Mouse (Mus musculus) ovary, postnatal 10 days (tissue): ENCODE measurements around the gene Sdhaf2.
"Not testable (repeated sequence)": the region's sequence is repeated elsewhere in the genome, so short reads cannot be mapped to it uniquely, and the experiment has no call there.

Experiments
- DNase-seq: peaks from one replicate; pipeline ENCODE4 v3.0.0; 2022; ENCODE audit warnings: low spot score

Sdhaf2 gene

DNA sequence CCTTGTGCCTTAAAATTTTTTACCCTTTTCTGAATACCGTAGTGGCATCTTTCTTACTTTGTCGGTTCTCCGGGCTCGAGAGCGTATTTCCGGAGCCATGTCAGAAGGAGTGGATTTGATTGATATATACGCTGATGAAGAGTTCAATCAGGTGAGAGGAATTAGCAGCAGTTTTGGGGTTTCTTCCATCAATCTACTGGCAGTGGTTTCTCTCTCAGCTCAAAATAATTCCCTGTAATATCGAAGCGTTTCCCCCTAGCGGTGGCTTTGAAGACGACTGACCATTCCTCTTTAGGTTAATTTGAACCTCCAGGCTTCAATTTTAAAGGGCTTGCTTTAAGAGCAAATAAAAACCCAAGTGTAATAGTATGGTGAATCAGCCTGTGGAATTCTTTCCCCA, at the start of gene Sdhaf2:
TSS of gene Sdhaf2 (minus strand) at position 233 of the 400 bp plus-strand sequence.
- no peak for DNase-seq

DNA sequence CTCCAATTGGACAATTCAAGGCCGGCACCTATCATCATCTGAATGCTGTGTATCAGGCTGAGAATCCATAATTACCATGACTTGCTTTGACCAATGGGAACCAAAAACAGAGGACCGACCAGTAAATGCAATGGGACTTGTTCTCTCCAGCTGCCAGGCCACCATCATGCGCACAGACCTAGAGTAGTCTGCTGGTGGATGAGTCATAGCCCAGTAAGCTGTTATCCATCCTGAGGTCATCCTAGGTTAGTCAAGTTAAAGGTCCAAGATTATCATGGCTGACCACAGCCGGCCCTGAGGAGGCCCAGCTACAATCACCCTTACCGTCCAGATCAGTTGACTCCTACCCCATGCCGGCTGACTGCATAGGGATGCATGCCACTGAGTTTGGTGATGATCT, 43.7 kb upstream of the Sdhaf2 start:
- DNase-seq = no peak

DNA sequence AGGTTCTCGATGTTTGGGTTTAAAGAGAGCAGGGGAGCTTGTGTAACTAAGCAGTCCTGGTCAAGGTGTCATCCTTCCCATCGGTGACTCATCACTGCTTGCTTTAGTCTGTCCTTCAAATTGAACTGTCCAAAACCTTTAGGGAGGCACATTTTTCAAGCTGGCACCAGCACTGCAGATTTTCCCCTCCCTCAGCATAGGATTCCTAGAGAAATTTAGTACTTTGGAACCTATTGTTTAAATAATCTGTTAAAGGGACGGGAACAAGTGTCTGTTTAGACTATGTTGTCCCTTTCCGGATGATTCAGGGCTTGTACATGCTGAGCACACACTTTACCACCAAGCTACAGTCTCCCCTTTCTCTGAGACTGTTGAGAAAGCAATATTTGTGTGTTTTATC, 39.3 kb upstream of the Sdhaf2 start:
- DNase-seq = no peak

DNA sequence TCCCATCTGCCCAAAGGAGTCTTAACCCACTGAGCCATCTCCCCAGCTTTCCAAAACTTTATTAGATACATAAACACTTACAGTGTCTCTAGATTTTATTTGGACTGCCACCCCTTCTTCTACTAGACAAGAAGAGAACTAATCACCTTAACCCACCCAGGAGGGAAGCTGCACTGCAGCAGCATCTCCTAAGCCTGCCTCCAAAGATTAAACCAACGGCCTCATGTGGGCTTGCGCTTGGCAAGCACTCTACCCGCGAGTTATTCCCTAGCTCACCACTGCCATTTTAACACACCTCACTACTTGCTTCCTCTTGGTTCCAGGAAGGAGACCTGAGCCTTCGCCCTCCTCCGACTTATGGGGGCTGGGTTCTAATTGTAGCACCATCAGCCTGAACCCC, 38.3 kb upstream of the Sdhaf2 start:
- DNase-seq = no peak

DNA sequence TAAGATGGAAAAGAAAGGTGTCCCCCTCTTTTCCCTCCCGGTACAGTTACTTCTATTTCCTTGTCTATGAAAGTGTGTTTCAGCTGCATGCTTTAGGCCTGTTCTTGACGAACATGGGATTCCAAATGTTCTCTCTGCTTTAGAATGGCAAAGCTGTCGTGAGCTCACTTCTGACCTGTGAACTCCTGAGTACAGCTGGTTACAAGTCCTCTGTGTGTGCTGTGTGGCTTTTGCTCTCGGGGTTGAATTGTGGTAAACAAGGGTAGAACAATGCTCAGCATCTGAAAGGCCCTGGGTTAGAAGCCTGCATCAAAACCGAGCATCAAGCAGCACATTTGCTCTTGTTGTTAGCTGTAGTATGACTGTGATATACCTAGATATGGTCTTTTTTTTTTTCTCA, 36.4 kb upstream of the Sdhaf2 start:
- no peak for DNase-seq

DNA sequence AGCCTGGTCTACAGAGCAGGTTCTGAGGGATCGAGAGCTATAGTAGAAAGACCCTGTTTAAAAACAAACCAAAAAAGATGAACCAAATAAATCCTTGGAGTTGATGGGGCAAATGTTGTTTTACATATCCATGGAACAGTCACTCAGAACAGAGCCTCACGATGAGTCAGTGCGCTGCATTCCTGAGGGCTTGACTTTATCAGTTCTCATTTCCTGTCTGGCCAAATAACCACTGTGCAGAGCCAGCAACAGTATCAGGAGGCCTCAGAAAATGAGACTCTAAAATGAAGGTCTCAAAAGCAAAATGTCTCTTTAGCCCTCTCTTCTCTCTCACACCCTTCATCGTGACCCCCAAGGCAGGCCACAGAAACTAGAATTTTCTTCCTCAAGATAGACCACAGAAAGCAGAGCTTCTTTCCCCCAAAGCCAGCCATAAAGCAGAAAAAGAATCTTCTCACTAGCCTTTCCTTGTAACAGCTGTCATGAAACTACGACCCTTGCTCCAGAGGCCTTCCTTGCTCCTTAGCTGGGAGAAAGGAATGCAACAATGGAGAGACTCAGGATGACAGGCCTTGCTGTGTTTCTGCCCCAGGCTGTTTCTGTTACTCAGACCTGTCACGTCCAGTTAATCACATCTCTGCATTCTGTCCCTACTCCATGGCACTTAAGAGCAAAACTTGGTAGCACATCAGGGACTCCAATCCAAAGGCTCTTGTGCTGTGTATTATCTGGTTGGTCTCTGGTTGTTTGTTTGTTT, 35.8 kb upstream of the Sdhaf2 start:
- DNase-seq = no peak

DNA sequence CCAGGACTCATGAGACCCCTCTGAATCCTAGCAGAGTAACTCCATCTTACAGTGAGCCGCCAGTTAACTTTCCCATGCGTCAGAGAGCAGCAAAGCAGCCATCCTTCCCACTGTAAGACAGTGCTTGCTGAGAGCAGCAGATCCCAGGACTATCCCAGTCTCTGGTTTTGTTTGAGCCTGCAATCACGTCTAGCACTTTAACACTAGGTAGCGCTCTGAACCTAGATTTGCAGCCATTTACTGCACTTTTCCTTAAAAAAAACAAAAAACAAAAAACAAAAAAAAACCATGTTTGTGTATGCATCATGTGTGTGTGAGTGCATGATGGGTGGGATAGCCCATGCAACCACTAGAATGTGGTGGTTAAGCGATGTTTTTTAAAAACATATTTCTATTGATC, 34.2 kb upstream of the Sdhaf2 start:
- DNase-seq = no peak

DNA sequence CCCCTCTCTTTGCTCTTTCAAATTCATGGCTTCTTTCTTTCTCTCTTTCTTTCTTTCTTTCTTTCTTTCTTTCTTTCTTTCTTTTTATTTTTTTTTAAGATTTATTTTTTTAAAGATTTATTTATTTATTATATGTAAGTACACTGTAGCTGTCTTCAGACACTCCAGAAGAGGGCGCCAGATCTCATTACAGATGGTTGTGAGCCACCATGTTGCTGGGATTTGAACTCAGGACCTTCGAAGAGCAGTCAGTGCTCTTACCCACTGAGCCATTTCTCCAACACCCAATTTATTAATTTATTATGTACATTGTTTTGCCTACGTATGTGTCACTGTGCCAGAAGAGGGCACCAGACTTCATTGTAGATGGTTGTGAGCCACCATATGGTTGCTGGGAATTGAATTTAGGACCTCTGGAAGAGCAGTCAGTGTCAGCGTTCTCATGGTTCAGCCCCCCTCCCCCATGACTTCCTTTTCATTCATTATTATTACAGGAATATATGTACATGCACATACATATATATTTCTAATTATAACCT, 32.0 kb upstream of the Sdhaf2 start:
- not testable (repeated sequence) for DNase-seq

DNA sequence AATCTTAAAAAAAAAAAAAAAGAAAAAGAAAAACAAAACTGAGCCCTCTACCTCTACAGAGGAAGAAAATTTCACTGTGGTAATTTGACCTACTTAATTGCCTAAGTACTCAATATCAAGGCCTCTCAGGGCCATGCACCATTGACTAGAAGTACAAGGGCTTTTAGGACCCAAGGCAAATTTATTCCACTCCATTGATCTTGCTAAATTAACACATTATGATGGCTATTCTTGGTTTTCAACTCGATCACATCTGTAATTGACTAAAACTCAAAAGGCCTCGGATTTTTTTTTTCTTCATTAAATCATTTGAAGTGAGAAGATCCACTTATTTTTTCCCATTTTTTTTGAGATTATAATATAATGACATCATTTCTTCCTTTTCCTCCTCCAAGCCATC, 31.5 kb upstream of the Sdhaf2 start:
- no peak for DNase-seq

DNA sequence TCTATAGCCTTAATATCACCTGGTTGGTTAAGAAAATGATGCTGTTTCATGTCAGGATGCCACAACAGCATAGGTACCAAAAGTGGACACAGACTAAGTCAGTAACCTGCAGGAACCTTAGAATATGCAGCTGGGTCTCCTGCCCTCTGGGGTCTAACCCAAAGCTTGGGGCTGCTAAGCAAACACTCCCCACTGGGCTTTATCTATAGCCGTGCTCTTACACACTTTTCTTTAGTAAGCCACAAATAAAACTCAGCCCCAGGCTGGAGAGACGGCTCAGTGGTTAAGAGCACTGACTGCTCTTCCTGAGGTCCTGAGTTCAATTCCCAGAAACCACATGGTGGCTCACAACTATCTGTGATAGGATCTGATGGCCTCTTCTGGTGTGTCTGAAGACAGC, 31.1 kb upstream of the Sdhaf2 start:
- DNase-seq = no peak

DNA sequence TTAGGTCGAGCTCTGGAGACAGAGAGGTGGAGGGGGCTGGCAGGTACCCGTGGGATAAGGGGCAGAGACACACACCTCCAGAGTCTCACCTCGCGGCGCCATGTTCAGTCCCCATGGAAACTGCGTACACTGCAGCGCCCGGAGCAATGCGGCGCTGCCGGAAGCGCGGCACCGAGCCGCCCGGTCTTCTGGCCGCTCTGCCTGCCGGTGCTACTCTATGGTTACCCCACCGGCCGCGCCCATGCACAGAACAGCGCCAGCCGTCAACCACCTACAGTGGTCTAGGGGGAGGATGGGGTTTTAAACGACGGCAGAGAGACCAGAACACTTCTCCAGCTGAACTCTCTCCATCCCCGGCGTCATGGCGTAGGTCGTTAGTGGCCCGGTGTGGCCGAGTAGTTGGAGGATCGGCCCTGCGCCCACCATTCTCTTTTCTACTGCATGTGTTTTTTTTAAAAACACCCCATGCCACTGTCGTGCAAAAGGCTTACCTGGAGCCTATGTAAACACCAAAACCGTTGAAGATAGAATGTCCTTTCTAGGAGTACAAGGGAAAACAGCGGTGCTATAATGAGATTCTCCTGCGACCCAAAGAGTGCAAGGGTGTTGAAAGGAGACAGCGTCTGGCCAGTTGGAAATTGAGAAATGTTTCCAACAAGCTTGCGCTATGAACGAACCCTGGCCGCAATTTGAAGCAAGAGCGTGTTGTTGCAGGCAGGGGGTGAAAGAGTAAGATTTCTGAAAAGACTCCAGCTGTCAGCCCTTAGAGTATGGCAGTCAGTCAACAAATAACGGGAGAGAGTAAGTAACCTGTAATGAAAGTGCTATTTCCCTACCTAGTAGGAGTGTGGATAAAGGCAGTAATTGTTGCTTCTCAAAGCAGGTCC, 29.9 kb upstream of the Sdhaf2 start, which contains the start of gene Tmem216:
TSS of gene Tmem216 (minus strand) at position 615 of the 887 bp plus-strand sequence.
- peak; percentile 61 for DNase-seq

DNA sequence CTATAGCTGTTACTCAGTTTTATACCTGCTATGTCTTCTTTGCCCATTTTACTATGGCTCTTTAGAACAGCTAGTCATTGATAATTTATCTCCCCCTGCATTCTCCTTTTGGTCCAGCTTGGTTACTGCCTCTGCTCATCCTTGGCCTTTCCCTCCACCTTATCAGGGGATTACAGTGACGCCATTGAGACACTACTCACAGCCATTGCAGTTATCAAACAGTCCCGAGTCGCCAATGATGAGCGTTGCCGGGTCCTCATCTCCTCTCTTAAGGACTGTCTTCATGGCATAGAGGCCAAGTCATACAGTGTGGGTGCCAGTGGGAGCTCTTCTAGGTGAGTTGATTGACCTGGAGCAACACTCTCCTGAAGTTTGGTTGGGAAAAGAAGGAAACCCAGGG, 13.5 kb upstream of the Sdhaf2 start:
- DNase-seq = no peak

DNA sequence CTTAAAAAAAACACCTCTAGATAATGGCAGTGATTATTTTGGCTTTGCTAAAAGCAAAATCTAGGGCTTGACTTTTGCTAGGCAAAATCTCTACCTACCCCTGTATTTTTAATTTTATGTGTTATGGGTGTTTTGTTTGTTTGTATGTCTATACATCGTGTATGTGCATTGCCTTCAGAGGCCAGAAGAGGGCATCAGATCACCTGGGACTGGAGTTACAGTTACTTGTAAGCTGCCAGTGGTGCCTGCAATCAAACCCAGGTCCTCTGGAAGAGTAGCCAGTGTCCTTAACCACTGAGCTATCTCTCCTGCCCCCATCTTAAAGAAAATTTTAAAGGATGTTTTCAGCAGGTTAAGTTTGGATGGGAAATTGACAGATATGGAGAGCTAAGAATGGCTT, 4.1 kb upstream of the Sdhaf2 start:
- no peak for DNase-seq

DNA sequence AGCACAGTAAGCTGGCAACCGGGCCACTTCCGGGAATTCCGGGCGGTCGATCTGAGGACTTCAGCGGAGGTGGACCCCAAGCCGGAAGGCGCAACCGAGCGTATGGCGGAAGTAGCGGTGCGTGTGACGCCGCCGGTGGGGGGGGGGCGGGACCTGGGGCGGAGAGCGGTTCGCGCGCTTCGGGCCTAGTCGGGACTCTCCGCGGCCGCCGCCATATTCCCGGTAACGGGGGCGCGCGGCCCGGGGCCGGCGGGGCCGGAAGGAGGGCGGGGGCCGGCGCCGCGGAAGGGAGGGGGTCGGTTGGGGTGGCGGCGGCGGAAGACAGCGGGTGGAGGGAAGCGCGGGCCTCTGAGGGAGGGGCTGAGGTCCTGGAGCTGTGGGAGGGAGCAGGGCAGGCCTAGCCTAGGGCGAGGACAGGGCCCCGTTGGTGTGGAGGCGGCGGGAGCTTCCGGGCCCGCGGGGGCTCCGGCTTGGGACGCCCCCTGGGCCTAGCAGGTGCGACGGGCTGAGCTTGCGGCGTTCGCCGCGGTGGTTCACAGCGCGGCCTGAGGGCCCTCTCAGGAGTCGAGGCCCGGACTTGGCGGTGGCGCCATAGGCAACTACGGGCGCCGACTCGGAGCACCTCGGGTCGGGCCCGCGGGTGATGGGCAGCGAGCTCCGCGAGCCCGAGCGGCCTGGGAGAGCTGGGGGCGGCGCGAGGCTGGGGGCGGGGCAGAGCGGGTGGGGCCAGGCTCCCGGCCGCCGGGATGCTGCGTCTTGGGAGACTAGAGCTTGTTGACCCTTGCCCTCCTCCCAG, 638 bp downstream of the Sdhaf2 start, which contains the start of gene Cpsf7:
TSS of gene Cpsf7 (plus strand) at position 161 of the 796 bp plus-strand sequence.
- peak; percentile 76 for DNase-seq

DNA sequence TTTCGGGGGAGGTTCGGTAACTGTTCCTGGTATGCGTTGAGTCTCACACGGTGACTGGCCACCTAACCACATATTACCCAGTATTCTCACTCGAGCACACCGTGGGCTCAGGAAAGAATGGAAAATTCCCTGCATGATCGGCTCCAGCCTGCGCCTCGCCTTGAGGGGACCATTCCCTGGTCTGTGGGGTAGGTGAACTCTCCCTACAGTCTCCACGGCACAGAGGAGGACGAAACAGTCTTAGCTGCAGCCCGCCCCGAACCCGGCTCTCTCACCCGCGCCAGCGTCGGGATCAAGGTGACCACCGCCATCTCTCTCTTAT, 1.2 kb downstream of the Sdhaf2 start:
- no peak for DNase-seq

DNA sequence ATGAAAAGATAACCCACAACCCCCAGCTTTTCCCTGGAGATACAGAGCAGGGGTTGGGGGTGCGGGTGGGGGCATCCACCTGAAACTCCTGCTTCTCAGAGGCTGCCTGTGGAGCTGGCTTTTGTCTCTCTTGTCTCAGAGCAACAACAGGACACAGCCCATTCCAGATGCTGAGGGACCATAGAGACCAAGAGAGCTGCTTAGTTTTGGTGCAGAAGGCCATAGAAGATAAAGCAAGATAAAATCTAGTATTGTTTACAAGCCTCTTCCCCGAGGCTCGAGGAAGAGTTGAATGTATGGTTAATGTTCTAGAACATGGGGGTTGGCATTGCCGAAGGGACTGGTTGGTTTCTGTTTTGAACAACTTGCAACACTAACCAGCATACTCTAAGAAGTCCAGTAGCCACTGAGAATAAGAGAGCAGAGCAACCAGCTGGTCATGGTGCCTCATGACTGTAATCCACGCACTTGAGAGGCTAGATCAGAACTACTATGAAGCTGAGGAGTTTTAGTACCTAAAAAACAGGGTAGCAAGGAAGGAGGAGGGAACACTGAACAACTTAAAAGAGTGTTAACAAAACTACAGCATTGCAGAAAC, 2.4 kb downstream of the Sdhaf2 start:
- DNase-seq = no peak

DNA sequence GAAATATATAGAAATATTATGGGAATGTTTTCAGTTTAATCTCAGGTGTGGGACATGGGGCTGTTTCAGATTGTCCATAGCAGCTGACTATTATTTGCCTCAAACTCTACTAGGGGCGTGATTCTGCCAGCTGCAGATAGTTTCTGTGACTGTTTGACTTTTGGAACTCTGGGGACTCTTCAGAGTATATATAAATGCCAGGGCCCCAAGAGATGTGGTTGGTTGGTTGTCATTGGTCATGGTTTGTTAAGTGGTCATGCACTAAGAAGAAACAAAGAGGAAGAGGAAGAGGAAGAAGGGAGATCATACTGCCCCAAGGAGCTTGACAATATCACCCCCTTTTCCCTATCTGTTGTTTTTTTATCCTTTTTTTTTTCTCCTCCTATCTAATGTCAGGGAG, 4.0 kb downstream of the Sdhaf2 start:
- no peak for DNase-seq

DNA sequence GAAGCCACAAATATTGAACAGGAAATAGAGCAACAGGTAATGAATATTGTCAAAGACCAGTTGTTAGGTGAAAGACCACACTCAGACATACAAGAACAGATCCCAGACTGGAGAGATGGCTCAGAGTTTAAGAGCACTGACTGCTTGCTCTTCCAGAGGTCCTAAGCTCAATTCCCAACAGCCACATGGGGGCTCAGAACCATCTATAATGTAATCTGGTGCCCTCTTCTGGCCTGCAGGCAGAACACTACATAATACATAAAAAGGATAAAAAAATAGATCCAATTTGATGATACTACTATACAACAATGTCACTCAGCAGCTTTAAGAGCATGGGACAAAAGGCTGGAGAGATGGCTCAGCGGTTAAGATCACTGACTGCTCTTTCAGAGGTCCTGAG, 5.6 kb downstream of the Sdhaf2 start:
- no peak for DNase-seq

DNA sequence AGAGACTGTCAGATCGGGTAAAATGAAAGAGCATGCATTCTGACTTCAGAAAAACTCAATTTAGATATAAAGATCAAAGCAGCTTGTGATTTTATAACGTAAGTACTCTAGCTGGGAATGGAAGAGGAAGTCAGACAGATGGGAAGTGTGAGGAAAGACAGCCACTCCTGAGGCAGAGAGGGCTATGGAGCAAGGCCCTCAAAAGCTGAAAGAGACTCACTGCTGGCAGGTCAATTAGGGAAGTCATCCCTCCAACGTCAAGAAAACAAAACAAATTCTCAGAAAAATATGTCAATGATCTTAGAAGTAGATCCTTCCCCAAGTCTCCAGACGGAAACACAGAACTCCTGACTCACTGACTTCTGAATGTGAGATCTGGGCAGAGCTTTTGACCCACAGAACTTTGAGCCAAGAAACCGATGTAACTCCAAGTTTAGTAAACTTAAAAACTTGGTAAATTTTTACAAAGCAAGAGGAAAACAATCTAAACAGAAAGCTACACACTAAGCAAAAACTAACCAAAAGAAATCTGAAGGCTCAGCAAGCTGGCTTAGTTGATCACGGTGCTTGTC, 15.1 kb downstream of the Sdhaf2 start:
- DNase-seq = no peak

DNA sequence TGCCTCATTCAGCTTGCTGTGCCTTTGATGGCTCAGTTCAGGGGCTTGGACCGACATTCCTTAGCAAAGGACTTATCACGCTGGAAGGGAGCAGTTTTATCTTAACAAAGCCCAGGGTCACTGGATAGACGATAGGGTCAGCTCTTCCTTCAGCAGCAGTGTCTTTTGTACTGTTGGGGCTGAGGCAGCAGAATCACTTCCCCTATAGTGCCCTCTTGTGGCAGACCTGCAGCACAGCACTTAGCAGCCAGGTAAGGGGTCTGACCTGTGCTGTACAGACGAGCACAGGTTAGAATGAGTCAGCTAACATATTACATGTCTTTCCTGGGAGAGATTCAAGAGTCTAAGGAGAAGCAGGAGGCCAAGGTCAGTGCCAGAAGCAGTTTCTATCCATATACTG, 23.4 kb downstream of the Sdhaf2 start:
- DNase-seq = no peak

DNA sequence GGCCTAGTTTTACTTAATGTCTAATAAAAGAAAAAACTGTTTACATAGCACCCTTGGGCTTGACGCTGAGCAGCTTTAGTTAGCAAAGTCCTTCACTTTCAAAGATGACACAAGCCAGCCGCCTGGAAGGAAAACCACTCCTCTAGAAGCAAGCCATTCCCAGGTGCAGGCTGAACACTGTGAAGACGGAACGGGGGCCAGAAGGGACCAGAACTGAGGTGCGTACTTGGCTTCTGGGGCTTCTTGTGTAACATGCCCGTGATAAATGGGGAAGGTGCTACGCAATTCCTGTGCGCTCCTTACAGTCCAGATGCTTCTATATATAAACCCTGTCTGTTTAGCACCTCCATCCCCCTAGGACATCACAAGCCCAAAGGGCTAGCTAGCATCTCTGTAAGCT, 25.4 kb downstream of the Sdhaf2 start:
- DNase-seq = no peak
